Mouse (Mus musculus): ENCODE results near the gene Fbxo3. TPM values are rescaled to one million over a fixed set of nuclear protein-coding genes. Genes with fewer than 3 reads are reported as not detected.
A peak's percentile ranks its signal among the peaks of the same experiment; 100 is the strongest.
"Not testable (repeated sequence)": the region's sequence is repeated elsewhere in the genome, so short reads cannot be mapped to it uniquely, and the experiment has no call there.

Fbxo3 gene
- total RNA-seq, 2 experiments from 2014 or later: 54.1 to 55.5 TPM

DNA sequence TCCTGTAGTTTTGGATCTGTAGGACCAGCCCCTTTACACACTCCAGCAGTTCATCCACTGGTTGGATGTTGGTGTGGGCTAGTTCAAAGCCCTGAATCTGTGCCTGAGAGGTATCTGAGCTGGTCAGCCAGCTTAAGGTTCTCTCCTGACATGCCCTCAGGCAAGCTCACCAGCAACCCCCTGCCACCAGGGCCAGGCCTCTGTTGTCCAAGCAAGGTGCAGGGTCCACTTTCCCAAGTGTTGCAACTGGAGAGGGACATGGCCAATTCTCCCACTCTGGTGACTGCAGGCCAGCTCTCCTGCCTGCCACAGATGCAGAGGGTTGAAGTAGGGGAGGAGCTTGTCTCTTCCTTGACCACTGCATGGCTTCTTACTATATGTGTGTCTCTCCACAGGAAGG, 56.5 kb downstream of the Fbxo3 start:
- intact Hi-C loops (cut with DNase I); DNase-seq: not testable (repeated sequence)

DNA sequence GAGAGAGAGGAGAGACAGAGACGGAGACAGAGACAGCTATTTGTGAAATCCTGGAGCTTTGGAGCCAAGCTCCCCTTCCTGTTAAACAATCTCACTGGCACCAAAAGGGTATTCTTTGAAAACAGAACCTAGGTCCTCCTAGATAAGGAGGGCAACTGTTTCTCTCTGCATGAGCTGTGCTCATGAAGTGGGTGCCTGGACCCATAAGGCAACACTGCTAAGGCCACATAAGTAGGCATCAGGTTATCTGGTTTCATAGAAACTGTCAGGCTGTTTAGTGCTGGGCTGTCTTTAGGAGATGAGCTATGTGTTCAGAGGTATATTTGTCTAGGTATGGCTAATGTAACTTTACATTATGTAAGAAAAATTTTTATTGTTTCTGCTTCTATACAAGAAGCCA, 60.0 kb downstream of the Fbxo3 start:
- intact Hi-C loops (cut with DNase I); DNase-seq: not testable (repeated sequence)

DNA sequence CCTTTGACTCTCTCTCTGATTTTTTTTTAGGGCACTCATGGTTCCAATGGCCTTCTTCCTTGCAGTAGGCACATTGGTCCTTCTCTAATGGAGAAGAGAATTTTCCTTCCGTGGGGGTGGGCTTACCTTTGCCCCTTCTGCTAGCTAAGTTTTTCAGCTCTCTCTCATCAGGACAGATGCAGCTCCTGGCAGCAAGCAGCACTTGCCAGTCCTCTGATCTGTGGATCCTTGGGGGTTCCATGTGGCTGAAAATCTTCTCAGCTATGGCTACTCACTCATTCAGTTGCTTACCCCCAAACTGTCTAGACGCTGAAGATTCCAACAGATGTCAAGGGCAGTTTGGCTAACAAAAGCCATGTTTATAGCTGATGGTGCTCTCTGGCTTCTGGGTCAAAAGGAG, 65.8 kb downstream of the Fbxo3 start:
- no peak for DNase-seq
- intact Hi-C loops (cut with DNase I): loop anchor here (10.0 kb wide), 1 partner anchor 59 kb away; no protein-coding TSS in a partner anchor

DNA sequence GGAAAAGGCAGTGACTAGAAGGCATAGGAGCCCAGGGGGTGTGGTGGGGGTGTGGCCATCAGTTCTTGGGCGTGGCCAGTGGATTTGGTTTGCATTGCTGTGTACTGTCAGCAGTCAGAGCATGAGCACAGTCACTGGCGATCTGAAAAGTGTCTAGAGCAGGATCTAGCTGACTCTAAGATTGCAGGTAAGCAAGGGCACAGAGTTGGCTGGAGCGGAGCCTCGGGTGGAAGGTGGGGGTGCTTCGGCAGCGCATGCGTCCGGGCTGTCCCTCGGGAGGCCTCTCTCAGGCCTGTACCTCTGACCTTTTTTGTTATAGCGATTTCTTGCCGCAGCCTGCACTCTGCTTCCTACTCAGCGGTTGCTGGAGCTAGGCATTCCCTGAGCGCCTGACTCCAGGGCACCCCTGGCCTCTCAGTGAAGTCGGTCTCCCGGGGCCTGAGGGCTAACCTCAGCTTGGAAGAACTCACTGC, 68.3 kb downstream of the Fbxo3 start, which contains the start of gene Cd59a:
Gene Cd59a, plus strand, starts transcription at position 61 of the 473 bp plus-strand sequence.
- peak; percentile 74 to 87 for DNase-seq
- intact Hi-C loops (cut with DNase I): loop anchor here (1.0 to 10.0 kb wide), 2 partner anchors 27 to 61 kb away; partner anchors contain the start of gene Gm10799

DNA sequence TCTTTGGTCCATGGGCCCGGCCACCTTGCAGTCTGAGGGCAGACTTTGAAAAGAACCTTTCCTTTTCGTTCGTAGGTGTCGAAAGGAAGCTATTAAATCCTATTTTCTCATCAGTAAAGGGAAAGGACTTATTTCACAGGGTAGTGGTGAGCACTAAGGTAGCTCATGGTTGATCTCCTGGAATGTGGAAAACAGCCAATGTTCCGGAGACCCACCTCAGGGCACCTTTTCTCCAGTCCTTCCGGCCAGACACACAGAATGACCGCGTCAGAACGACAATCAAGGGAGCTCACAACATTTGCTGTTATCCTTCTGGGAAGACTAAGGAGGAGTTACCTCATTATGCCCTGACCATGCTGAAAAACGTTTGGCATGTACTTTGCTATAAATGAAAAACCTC, 68.7 kb downstream of the Fbxo3 start:
- DNase-seq: no peak
- intact Hi-C loops (cut with DNase I): loop anchor here (10.0 kb wide), 1 partner anchor 61 kb away; no protein-coding TSS in a partner anchor

DNA sequence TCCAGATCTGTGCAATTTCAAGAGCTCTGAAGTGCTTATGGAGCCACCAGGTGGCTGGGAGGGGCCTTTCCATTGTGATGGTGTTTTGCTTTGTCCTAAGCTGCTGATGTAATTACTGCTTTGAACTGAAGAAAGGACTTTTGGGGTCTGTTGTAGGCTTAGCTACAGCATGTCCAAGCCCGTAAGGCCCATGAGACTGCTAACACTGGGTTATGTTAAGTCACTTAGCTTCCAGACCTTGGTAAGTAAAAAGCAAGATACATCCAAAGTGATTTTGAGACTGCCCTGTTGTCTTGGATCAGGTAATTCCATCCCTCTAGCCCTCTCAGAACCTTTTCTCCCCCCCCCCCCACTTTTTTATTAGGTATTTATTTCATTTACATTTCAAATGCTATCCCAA, 69.3 kb downstream of the Fbxo3 start:
- intact Hi-C loops (cut with DNase I): loop anchor here (10.0 kb wide), 1 partner anchor 62 kb away; no protein-coding TSS in a partner anchor
- not testable (repeated sequence) for DNase-seq

DNA sequence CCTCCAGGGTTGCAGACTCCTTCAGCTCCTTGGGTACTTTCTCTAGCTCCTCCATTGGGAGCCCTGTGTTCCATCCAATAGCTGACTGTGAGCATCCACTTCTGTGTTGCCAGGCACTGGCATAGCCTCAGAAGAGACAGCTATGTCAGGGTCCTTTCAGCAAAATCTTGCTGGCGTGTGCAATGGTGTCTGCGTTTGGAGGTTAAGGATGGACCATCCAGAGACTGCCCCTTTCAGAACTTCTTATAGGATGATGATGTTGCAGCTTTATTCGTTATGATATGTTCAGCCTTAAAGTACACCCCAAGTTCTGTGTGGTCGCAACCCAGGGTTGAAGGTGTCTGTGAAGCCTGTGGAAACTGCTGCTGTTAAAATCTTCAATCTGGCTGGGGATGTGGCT, 69.9 kb downstream of the Fbxo3 start:
- intact Hi-C loops (cut with DNase I): loop anchor here (10.0 kb wide), 1 partner anchor 63 kb away; no protein-coding TSS in a partner anchor
- not testable (repeated sequence) for DNase-seq

DNA sequence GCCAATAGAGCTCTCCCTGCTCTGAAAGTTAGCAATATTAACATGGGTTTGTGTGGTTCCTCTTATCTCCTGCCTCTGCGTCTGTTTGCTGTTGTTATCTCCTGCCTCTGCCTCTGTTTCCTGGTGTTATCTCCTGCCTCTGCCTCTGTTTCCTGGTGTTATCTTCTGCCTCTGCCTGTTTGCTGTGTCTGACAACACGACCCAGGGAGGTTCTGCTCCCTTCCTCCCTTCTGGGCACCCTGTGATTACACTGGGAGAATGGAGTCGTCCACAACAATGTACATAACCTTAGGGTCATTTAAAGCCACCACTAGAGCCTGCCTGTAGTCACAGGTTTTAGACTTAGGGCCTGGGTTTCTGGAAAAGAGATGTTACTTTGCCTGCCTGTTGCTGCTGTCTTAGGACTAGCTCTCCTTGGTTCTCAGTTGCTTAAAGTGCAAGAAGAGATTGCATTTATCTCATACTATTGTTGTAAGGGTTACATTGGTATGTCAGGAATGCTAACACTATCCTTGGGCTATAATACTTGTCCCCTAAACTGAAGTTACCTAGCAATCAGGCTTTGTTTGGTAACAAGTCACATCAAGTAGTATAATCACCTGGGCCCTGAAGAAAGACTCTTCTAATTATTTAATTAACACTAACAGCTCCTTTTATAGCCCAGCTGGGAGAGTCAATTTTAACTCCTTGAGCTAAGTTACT, 71.2 kb downstream of the Fbxo3 start:
- DNase-seq: no peak
- intact Hi-C loops (cut with DNase I): loop anchor here (10.0 kb wide), 1 partner anchor 64 kb away; no protein-coding TSS in a partner anchor

DNA sequence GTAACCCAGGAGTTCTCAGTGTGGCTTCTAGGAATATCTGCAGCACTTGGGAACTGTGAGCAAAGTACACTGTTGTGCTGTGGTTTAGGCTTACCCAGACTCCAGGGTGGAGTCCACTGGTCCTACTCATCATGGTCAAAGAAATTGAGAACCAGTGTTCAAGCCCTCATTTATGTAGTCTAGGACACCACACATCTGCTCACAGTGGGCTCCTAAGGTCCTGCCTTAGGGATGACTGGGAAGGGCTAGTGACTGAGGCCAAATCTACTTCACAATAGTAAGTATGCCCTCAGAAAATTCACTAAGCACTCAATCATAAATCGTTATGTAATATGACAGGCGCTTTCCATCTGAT, 71.7 kb downstream of the Fbxo3 start:
- intact Hi-C loops (cut with DNase I): loop anchor here (10.0 kb wide), 1 partner anchor 64 kb away; no protein-coding TSS in a partner anchor
- DNase-seq: no peak

DNA sequence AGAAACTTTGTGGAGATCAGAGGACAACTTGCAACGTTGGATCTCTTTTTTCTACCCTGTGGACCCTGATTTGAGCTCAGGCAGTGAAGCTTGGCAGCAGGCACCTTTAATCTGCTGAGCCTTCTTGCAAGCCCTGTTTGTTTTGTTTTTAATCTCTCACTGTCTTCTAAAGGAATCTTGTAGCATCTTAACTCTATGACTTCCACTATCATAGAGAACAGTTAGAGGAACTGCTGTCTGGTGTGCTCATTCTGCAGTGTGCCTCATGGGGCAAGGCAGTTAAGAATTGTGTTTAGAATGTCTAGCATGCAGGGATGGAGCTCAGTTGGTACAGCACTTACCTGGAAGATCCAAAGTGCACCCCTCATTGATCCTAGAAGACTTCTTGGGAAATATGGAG, 72.4 kb downstream of the Fbxo3 start:
- intact Hi-C loops (cut with DNase I): loop anchor here (10.0 kb wide), 1 partner anchor 65 kb away; no protein-coding TSS in a partner anchor
- no peak for DNase-seq

DNA sequence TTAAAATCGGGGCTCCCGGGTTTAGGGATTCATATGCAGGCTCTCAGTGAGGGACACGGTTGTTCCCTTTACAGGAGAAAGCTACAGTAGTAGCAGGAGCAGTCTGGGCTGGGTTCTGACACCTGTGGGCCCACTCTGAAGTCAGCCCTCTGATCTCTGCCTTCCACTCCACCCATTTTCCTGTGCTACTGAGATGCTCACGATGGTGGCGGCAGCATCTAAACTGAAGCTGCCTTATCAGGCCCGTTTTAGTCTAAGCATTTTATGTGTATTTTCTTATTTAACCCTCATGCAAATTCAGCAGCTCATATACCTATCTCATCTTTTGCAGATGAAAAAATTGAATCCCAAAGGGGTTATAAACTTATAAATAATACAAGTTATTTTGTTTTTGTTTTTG, 77.3 kb downstream of the Fbxo3 start:
- intact Hi-C loops (cut with DNase I): no loop called here
- no peak for DNase-seq

DNA sequence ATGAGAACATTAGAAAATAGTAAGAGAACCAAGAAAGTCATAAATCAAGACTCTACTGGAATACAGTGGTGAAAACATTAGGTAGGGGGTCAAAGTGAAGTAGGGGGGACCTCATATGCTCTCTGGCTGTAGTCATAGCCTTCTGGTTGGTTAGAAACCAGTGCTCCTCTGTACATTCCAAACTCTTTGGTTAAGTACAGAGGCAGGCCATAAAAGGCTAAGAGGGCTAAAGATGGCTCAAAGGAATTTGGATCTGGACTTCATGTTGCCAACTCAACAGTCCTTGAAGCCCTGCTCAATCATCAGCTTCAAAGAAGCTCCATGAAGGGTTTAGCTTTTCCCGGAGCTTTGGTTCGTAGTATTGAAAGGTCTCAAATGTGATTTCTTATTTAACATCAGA, 81.5 kb downstream of the Fbxo3 start:
- DNase-seq; intact Hi-C loops (cut with DNase I): not testable (repeated sequence)

DNA sequence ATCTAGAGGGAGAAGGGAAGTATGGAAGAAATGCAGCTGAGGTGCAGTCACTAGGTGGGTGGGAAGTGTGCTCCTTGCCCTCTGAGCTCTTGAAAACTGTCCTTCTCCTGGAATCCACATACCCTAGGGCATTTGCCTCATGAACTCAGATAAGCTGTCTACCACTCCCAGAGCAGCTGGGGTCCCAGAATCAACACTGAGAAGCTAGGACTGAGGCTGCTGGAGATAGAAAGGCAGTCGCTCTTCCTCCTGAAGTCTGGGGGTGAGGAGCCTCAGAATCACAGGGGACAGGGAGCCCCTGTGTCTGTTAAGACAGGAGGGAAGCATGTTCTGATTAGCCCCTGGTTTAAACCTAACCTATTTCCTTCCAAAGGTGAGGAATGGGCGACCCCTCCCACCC, 82.0 kb downstream of the Fbxo3 start:
- no peak for DNase-seq
- intact Hi-C loops (cut with DNase I): no loop called here

DNA sequence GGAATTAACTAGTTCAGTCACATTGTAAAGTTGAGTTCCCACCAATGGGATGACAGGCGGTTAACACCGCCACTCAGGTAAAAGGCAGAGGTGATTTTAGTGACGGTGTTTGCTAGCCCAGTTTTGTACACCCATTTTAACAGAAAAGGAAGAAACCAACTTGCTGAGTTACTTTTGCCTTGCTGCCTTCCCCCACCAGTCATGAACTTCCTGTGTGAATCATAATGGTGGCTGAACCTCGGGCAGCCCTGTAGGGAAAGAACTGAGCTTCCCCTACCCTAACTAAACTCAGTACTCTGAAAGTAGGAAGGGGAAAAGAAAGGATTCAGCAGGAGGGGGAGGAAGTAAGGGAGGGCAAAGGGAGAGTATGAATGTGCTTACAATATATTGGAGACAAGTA, 82.5 kb downstream of the Fbxo3 start:
- no peak for DNase-seq
- intact Hi-C loops (cut with DNase I): no loop called here

DNA sequence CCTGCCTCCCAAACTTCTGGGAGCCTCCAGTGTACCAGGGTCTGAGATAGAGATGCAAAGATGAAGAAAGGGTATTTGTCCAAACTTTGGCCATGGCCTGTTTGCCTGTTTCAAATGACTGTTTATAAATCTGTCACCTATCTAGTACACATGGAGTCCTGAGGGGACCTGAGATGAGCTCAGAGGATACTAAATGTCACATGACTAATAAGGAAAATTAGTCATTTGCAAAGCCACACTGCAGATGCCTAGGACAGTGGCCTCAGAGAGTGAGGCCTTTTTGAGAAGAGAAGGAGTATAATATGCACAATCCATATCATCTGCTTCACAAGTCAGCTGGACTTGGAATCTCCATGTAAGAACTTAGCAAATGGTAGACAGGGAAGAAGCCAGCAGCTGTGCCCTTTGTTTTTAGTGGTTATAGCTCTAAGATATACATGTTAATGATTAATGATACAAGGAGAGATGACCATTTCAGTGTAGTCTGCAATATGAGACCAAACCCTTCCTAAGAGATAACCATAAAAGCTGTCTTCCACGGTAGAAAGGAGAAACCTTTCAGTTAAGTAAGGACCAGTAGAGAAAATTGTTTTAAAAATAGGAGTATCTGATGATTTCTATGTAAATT, 83.8 kb downstream of the Fbxo3 start:
- intact Hi-C loops (cut with DNase I); DNase-seq: not testable (repeated sequence)

Other genes with a start within 250 kb of the Fbxo3 start
- gene Caprin1, start 230.1 kb upstream of the Fbxo3 start, total RNA-seq (2021): 100 to 1,000 TPM; 211 to 220 TPM
- gene Lmo2, start 69.7 kb upstream of the Fbxo3 start, total RNA-seq (2021): 10 to 100 TPM; 16.9 to 22.2 TPM
- gene 4931422A03Rik, start 640 bp downstream of the Fbxo3 start, total RNA-seq (2021): not detected
- under 1 TPM; 0.17 to 0.34 TPM for gene Gm10912, start 38.1 kb downstream of the Fbxo3 start, total RNA-seq (2021)
- gene Gm10799, start 40.8 kb downstream of the Fbxo3 start, total RNA-seq (2021): not detected
- 1 to 10 TPM; 1.7 to 2.7 TPM for gene Cd59b, start 42.1 kb downstream of the Fbxo3 start, total RNA-seq (2021)
- gene Cd59a, start 68.1 kb downstream of the Fbxo3 start, total RNA-seq (2021): 10 to 100 TPM; 42.6 to 52.3 TPM
- gene A930018P22Rik, start 95.0 kb downstream of the Fbxo3 start, total RNA-seq (2021): under 1 TPM; 0.48 to 0.63 TPM

Measured in heart, postnatal 14 days (tissue).